ENCODE assay signal across 8 mouse cellular contexts in the genomic region with DNA sequence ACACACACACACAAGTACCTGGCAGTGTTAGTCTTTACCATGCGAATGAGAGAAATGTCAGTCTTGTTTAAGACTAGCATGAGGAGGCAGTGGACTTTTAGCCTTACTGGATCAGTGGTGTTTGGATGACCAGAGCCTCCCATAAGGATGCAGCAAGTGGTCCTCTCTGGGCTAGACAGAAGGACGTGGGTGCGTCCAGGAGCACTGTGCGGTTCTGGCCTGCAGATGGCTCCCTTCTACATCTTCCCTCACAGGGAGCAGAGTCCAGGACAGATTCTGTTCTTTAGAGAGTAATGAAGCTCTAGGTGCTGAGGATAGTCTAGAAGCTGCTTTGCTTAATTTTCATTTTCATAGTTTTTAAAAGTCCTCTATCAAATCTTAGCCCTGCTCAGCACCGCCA.
DNase-seq lines count a peak whose midpoint lies in the region; TF ChIP-seq lines count a peak whose summit lies in the region.

No protein-coding gene starts in this region.

- H3K9ac ChIP-seq in ES-E14 (ENCODE audit: insufficient read depth, low read depth, low read length, poor library complexity, severe bottlenecking), result no peak overlapping the region

- no peak overlapping the region for H3K27ac ChIP-seq in ES-E14 (ENCODE audit: insufficient read depth, low read depth, low read length, poor library complexity, severe bottlenecking)

- peaks cover 47% of the 10 kb centered on the region for H3K36me3 ChIP-seq in ES-E14 (ENCODE audit: control insufficient read depth, insufficient read depth, low read length, poor library complexity, severe bottlenecking)

- in situ Hi-C loops in ES-E14 (cut with MboI; ENCODE audit: low sequenced_read_pairs in 2 of 2, unreplicated experiment in 2 of 2), result no loop called here

- peak; percentile 65 for DNase-seq in layer of hippocampus, adult 11-12 months (ENCODE audit: low spot score)
- DNase-seq in layer of hippocampus, adult 9-11 months, result no peak
- DNase-seq in A20 (ENCODE audit: low read depth, low spot score), result peak; percentile 44
- DNase-seq in ES-E14 (ENCODE audit: low read depth, low spot score), result peak; percentile 21
- peak; percentile 37 for DNase-seq in embryo, embryonic 11 days
- peak; percentile 22 for DNase-seq in lung, postnatal 10 days
- no peak for DNase-seq in urinary bladder, postnatal 36 days (ENCODE audit: low spot score in 2 of 2)
- no peak for DNase-seq in ovary, adult 18-20 months (ENCODE audit: low spot score)

- no peak overlapping the region for H3K4me3 ChIP-seq in ES-E14 (ENCODE audit: insufficient read depth in 1 of 2, low read depth in 1 of 2, low read length in 2 of 2, poor library complexity in 1 of 2, severe bottlenecking in 1 of 2)

- peaks cover 2 to 8% of the 10 kb centered on the region in 2 experiments; a peak in 2 of 4 replicates for H3K4me1 ChIP-seq in ES-E14 (ENCODE audit: control insufficient read depth in 2 of 2, insufficient read depth in 2 of 2, low read length in 2 of 2, poor library complexity in 1 of 2)

- no peaks in the 10 kb centered on the region for H3K9me3 ChIP-seq in ES-E14 (ENCODE audit: control insufficient read depth, insufficient read depth, low read depth, low read length)

TF ChIP-seq in ES-E14, 5 proteins besides CTCF, POLR2A, EP300 and RAD21:
- TF ChIP-seq ZC3H11A (IDR thresholded peaks at IDR 0.05; ENCODE audit: borderline replicate concordance, low read depth, low read length), result no peak
- no peak for TF ChIP-seq ZNF384 (IDR thresholded peaks at IDR 0.05; ENCODE audit: low read depth, low read length)
- no peak for TF ChIP-seq HCFC1 (IDR thresholded peaks at IDR 0.05; ENCODE audit: borderline replicate concordance, insufficient read depth, low read length)
- TF ChIP-seq CHD2 (IDR thresholded peaks at IDR 0.05; ENCODE audit: low read depth, low read length), result no peak
- no peak for TF ChIP-seq MAFK (IDR thresholded peaks at IDR 0.05; ENCODE audit: insufficient read depth, low read depth, low read length)

Comparison
In these comparisons a context has a peak if more than half of its experiments do, and no peak if none do; other contexts are left out.
1. DNase-seq: peak in layer of hippocampus, adult 11-12 months (single experiment), A20 (single experiment), ES-E14 (single experiment), embryo, embryonic 11 days (single experiment) and lung, postnatal 10 days (single experiment); none in layer of hippocampus, adult 9-11 months (single experiment), urinary bladder, postnatal 36 days (0 of 2) and ovary, adult 18-20 months (single experiment).